Mouse (Mus musculus) gastrocnemius, postnatal 10 days (tissue): ENCODE measurements at regions not wholly inside any gene's neighbourhood (a gene's known extent, or its start where the extent isn't known, plus 50 kb on each side); places are given as distances from the start of the nearest gene placed in this dataset.
"Not testable (repeated sequence)": the region's sequence is repeated elsewhere in the genome, so short reads cannot be mapped to it uniquely, and the experiment has no call there.

Experiments used
- DNase-seq: peaks from one replicate; pipeline ENCODE4 v3.0.0; 2021; ENCODE audit warnings: mixed read lengths

GRCm38 (mm10) chr15:24335876-24336275 lies 1077.7 kb downstream of the Basp1 start:
- DNase-seq: not testable (repeated sequence)

- DNase-seq: not testable (repeated sequence)
Observed at GRCm38 (mm10) chr15:24303123-24303522, 1110.4 kb downstream of the Basp1 start.

GRCm38 (mm10) chr15:24297236-24297635 lies 1116.3 kb downstream of the Basp1 start:
- DNase-seq: no peak

- no peak for DNase-seq
Observed at GRCm38 (mm10) chr15:24296798-24297197, 1116.8 kb downstream of the Basp1 start.

- no peak for DNase-seq
Observed at GRCm38 (mm10) chr15:24275100-24275499, 1138.5 kb downstream of the Basp1 start.

GRCm38 (mm10) chr15:24267360-24267759 lies 1146.2 kb downstream of the Basp1 start:
- DNase-seq: no peak
